In genomic region chr11:76292831-76293230, GRCm38 (mm10) we compare ENCODE assay signal across 8 mouse cellular contexts. TPM values are rescaled to one million over a fixed set of nuclear protein-coding genes. Genes with fewer than 3 reads are reported as not detected.
DNase-seq lines count a peak whose midpoint lies in the region; TF ChIP-seq lines count a peak whose summit lies in the region.

No protein-coding gene starts in this region.

- TF ChIP-seq CTCF in layer of hippocampus, adult 2 months (conservative IDR thresholded peaks at IDR 0.05) = no peak
- TF ChIP-seq CTCF in small intestine, adult 2 months (IDR thresholded peaks at IDR 0.05; ENCODE audit: extremely low read depth, insufficient read length, insufficient replicate concordance, low read depth, low read length) = no peak

- H3K4me3 ChIP-seq in layer of hippocampus, adult 2 months = no peak overlapping the region
- H3K4me3 ChIP-seq in limb, embryonic 10.5 days = peak overlapping the region; percentile 16; the same call in 1 of the 2 replicates
- H3K4me3 ChIP-seq in small intestine, adult 2 months (ENCODE audit: low read depth, low read length) = no peak overlapping the region

- WGBS in limb, embryonic 10.5 days = 45% methylated on average over 6 of the region's 6 CpGs
- WGBS in small intestine, adult 2 months = 84% methylated on average over 6 of the region's 6 CpGs

- no peak for DNase-seq in layer of hippocampus, adult 2 months (ENCODE audit: low spot score in 2 of 2)
- no peak for DNase-seq in layer of hippocampus, adult 9-10 months (ENCODE audit: low spot score)
- DNase-seq in heart, postnatal 10 days = peak; percentile 35 to 48
- no peak for DNase-seq in limb, embryonic 10.5 days (ENCODE audit: low spot score)
- DNase-seq in adipocyte (ENCODE audit: low spot score) = no peak
- no peak for DNase-seq in left cerebral cortex, postnatal 36 days (ENCODE audit: low spot score in 2 of 2)
- DNase-seq in right cerebral cortex, postnatal 4 days = no peak

- H3K4me1 ChIP-seq in limb, embryonic 10.5 days = peaks cover 93% of the 10 kb centered on the region
- peaks cover 3% of the 10 kb centered on the region; the same call in 1 of the 2 replicates for H3K4me1 ChIP-seq in small intestine, adult 2 months (ENCODE audit: control insufficient read depth, insufficient read depth, insufficient read length, low read length)

- peaks cover 8% of the 10 kb centered on the region for H3K36me3 ChIP-seq in limb, embryonic 10.5 days
- H3K36me3 ChIP-seq in small intestine, adult 2 months (ENCODE audit: control insufficient read depth, insufficient read depth, low read length) = no peaks in the 10 kb centered on the region

- H3K27ac ChIP-seq in layer of hippocampus, adult 2 months = peak overlapping the region; percentile 11; the same call in 1 of the 2 replicates
- H3K27ac ChIP-seq in limb, embryonic 10.5 days = peak overlapping the region; percentile 82
- H3K27ac ChIP-seq in small intestine, adult 2 months (ENCODE audit: insufficient read depth, low read depth, low read length) = peak overlapping the region; percentile 41; the same call in 1 of the 2 replicates

- H3K9me3 ChIP-seq in limb, embryonic 10.5 days (replicated peaks) = no peaks in the 10 kb centered on the region

- no peaks in the 10 kb centered on the region for H3K27me3 ChIP-seq in limb, embryonic 10.5 days (ENCODE audit: low read depth, poor library complexity, severe bottlenecking)
- no peaks in the 10 kb centered on the region for H3K27me3 ChIP-seq in small intestine, adult 2 months (ENCODE audit: control insufficient read depth, insufficient read depth, low read length)

- intact Hi-C loops in heart, postnatal 10 days (cut with DNase I) = no loop called here
- intact Hi-C loops in left cerebral cortex, postnatal 36 days (cut with DNase I) = no loop called here

- no peak for TF ChIP-seq POLR2A in small intestine, adult 2 months (IDR thresholded peaks at IDR 0.05; ENCODE audit: low read depth, low read length)

RNA-seq across cellular contexts. Expression of gene Glod4, which starts 49.3 kb away (rescaled TPM):
- total RNA-seq in layer of hippocampus, adult 2 months (2021) = 10 to 100 TPM; 49.9 to 56.2 TPM
- total RNA-seq in heart, postnatal 10 days (2021) = 10 to 100 TPM; 51.3 to 53.7 TPM
- polyA plus RNA-seq in limb, embryonic 10.5 days (2016; fragmentation: Nextera tagmentation; extraction: Ambion mirVana) = 139 and 140 TPM in 2 replicates
- 0.44 and 1.6 TPM in 2 replicates for polyA plus RNA-seq in small intestine, adult 2 months (2012; rRNA removed)
- 10 to 100 TPM; 47.7 to 58.2 TPM for total RNA-seq in left cerebral cortex, postnatal 36 days (2021)

RNA-seq across cellular contexts. Expression of gene Mrm3, which starts 49.3 kb away (rescaled TPM):
- total RNA-seq in layer of hippocampus, adult 2 months (2021) = 10 to 100 TPM; 15.7 to 18.3 TPM
- 10 to 100 TPM; 17.4 to 19.2 TPM for total RNA-seq in heart, postnatal 10 days (2021)
- 29.5 and 33.0 TPM in 2 replicates for polyA plus RNA-seq in limb, embryonic 10.5 days (2016; fragmentation: Nextera tagmentation; extraction: Ambion mirVana)
- 2.5 and 3.1 TPM in 2 replicates for polyA plus RNA-seq in small intestine, adult 2 months (2012; rRNA removed)
- total RNA-seq in left cerebral cortex, postnatal 36 days (2021) = 10 to 100 TPM; 17.3 to 17.8 TPM

Comparison
In these comparisons a context has a peak if more than half of its experiments do, and no peak if none do; other contexts are left out.
1. DNase-seq: peak in heart, postnatal 10 days (2 of 2); none in layer of hippocampus, adult 2 months (0 of 2), layer of hippocampus, adult 9-10 months (single experiment), limb, embryonic 10.5 days (single experiment), adipocyte (single experiment), left cerebral cortex, postnatal 36 days (0 of 2) and right cerebral cortex, postnatal 4 days (single experiment).
2. H3K27ac ChIP-seq: peak in every context shown above with its lines; median percentile 82 in limb, embryonic 10.5 days; 41 in small intestine, adult 2 months; 11 in layer of hippocampus, adult 2 months.